Mouse (Mus musculus) splenic B cell, adult 2 months (primary cell): Measurements from ENCODE around the gene Tas2r117.

Experiments used
- DNase-seq: peaks from one replicate; pipeline ENCODE4 v3.0.0-alpha.2; 2011; ENCODE audit warnings: low read depth, low spot score
- H3K27me3 ChIP-seq: 2 replicates; pipeline ENCODE4 v1.6.1; 2012; ENCODE audit warnings: mild to moderate bottlenecking, low read length, moderate library complexity, mixed read lengths; ENCODE audit not compliant: control insufficient read depth, poor library complexity, insufficient read depth, severe bottlenecking
- H3K36me3 ChIP-seq: 2 replicates; pipeline ENCODE4 v1.6.1; 2012; ENCODE audit warnings: mild to moderate bottlenecking, low read length, moderate library complexity, mixed read lengths; ENCODE audit not compliant: control insufficient read depth, poor library complexity, insufficient read depth, severe bottlenecking

The Tas2r117 gene

GRCm38 (mm10) chr6:132802518-132802917, at the start of gene Tas2r117:
Gene Tas2r117, plus strand, starts transcription at chr6:132802818.
- no peaks in the 10 kb centered on the region for H3K36me3 ChIP-seq
- H3K27me3 ChIP-seq: no peaks in the 10 kb centered on the region
- no peak for DNase-seq

- no peaks in the 10 kb centered on the region for H3K27me3 ChIP-seq
- no peaks in the 10 kb centered on the region for H3K36me3 ChIP-seq
- no peak for DNase-seq
These were observed 48.2 kb upstream of the Tas2r117 start, which contains the start of gene Tas2r124 for GRCm38 (mm10) chr6:132754430-132754829. Gene Tas2r124, plus strand, starts transcription at chr6:132754730.

- DNase-seq: no peak
- Histone ChIP-seq H3K27me3 (no peaks in the 10 kb centered on the region), H3K36me3 (no peaks in the 10 kb centered on the region)
These were observed 40.8 kb upstream of the Tas2r117 start, which contains the start of gene Tas2r102 for GRCm38 (mm10) chr6:132761831-132762230. Gene Tas2r102, plus strand, starts transcription at chr6:132762131.

- no peaks in the 10 kb centered on the region for H3K36me3 ChIP-seq
- no peaks in the 10 kb centered on the region for H3K27me3 ChIP-seq
- DNase-seq: no peak
These were observed 24.6 kb upstream of the Tas2r117 start, which contains the start of gene Tas2r136 for GRCm38 (mm10) chr6:132778062-132778461. Gene Tas2r136, minus strand, starts transcription at chr6:132778162.

GRCm38 (mm10) chr6:132795393-132795792, 7.2 kb upstream of the Tas2r117 start:
- Histone ChIP-seq H3K27me3 (no peaks in the 10 kb centered on the region), H3K36me3 (no peaks in the 10 kb centered on the region)
- no peak for DNase-seq

- no peak for DNase-seq
- Histone ChIP-seq H3K27me3 (no peaks in the 10 kb centered on the region), H3K36me3 (no peaks in the 10 kb centered on the region)
These were observed 44.2 kb downstream of the Tas2r117 start, which contains the start of gene Tas2r123 for GRCm38 (mm10) chr6:132846842-132847241. Gene Tas2r123, plus strand, starts transcription at chr6:132847142.
